In the genomic region with DNA sequence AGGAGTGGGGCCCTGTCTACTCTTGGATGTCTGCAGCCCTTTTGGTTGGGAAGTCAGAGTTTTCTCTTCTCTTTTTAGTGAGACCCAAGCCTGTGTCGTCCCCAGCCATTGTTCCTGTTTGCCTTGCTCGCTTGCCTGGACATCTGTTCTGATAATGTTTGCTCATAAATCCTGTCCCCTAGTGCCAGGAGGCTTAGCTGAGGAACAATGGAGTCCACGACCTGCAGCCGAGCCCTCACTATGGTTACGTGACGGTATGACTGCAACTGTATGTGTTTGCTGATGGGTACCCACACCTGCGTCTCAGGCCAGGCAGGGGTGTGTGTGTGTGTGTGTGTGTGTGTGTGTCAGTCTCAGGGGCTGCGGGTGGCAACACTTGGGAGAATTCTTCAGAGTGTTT, we compare ENCODE assay signal across 12 mouse cellular contexts. TPM values are rescaled to one million over a fixed set of nuclear protein-coding genes. Genes with fewer than 3 reads are reported as not detected.
DNase-seq lines count a peak whose midpoint lies in the region; ATAC-seq and TF ChIP-seq lines count a peak whose summit lies in the region.
"Had no signal": no experiment of that assay in that cellular context is flagged by ENCODE, and none has a peak within 500 bp of the region (broad histone marks: within the 10 kb centered on the region; RNA-seq: fewer than 3 reads in every experiment).

No protein-coding gene starts in this region.

- no peak overlapping the region for H3K4me2 ChIP-seq in forebrain, embryonic 12.5 days
- no peak overlapping the region for H3K4me2 ChIP-seq in forebrain, postnatal 0 days (ENCODE audit: low read depth)
- H3K4me2 ChIP-seq in hindbrain, embryonic 15.5 days, result no peak overlapping the region

- WGBS in forebrain, embryonic 12.5 days, result 34% methylated on average over 8 of the region's 8 CpGs
- 27% methylated on average over 8 of the region's 8 CpGs for WGBS in forebrain, postnatal 0 days
- WGBS in hindbrain, embryonic 15.5 days, result 18% methylated on average over 8 of the region's 8 CpGs
- 73% methylated on average over 8 of the region's 8 CpGs for WGBS in thymus, adult 2 months

- peaks cover 2% of the 10 kb centered on the region; the same call in 1 of the 2 replicates for H3K36me3 ChIP-seq in forebrain, embryonic 12.5 days (replicated peaks)
- no peaks in the 10 kb centered on the region for H3K36me3 ChIP-seq in forebrain, postnatal 0 days (ENCODE audit: insufficient read depth)
- H3K36me3 ChIP-seq in hindbrain, embryonic 15.5 days, result no peaks in the 10 kb centered on the region
- no peaks in the 10 kb centered on the region for H3K36me3 ChIP-seq in thymus, adult 2 months (ENCODE audit: control insufficient read depth, insufficient read depth, low read length)

- no peak overlapping the region for H3K4me3 ChIP-seq in forebrain, embryonic 12.5 days (replicated peaks)
- no peak overlapping the region for H3K4me3 ChIP-seq in forebrain, postnatal 0 days (ENCODE audit: low read depth, low read length)
- H3K4me3 ChIP-seq in hindbrain, embryonic 15.5 days, result no peak overlapping the region
- H3K4me3 ChIP-seq in thymus, adult 2 months (ENCODE audit: control insufficient read depth, insufficient read depth, low read length), result no peak overlapping the region

- TF ChIP-seq CTCF in forebrain, postnatal 0 days (IDR thresholded peaks at IDR 0.05; ENCODE audit: low read depth), result no peak
- TF ChIP-seq CTCF in thymus, adult 2 months (IDR thresholded peaks at IDR 0.05; ENCODE audit: borderline replicate concordance, control insufficient read depth, extremely low read depth, insufficient read depth, low read length, poor library complexity), result no peak

- H3K4me1 ChIP-seq in forebrain, embryonic 12.5 days, result peaks cover 70% of the 10 kb centered on the region
- peaks cover 30% of the 10 kb centered on the region for H3K4me1 ChIP-seq in forebrain, postnatal 0 days (ENCODE audit: insufficient read depth)
- H3K4me1 ChIP-seq in hindbrain, embryonic 15.5 days (replicated peaks), result peaks cover 58% of the 10 kb centered on the region
- H3K4me1 ChIP-seq in thymus, adult 2 months (replicated peaks; ENCODE audit: control insufficient read depth, insufficient read depth, low read length), result peaks cover 60% of the 10 kb centered on the region

- no peak overlapping the region for H3K9ac ChIP-seq in forebrain, embryonic 12.5 days
- no peak overlapping the region for H3K9ac ChIP-seq in forebrain, postnatal 0 days
- no peak overlapping the region for H3K9ac ChIP-seq in hindbrain, embryonic 15.5 days

- TF ChIP-seq POLR2A in thymus, adult 2 months (IDR thresholded peaks at IDR 0.05; ENCODE audit: control insufficient read depth, extremely low read depth, insufficient read depth, low read length, poor library complexity), result no peak

- H3K27ac ChIP-seq in forebrain, embryonic 12.5 days, result peak overlapping the region; percentile 66
- H3K27ac ChIP-seq in forebrain, postnatal 0 days (ENCODE audit: low read depth, low read length), result no peak overlapping the region
- peak overlapping the region; percentile 62 for H3K27ac ChIP-seq in hindbrain, embryonic 15.5 days (replicated peaks)
- no peak overlapping the region for H3K27ac ChIP-seq in thymus, adult 2 months (ENCODE audit: control insufficient read depth, insufficient read depth, low read length)

- DNase-seq in forebrain, postnatal 0 days, result no peak
- peak; percentile 62 for DNase-seq in embryo, embryonic 11 days
- peak; percentile 66 for DNase-seq in neural tube, embryonic 10.5 days (ENCODE audit: extremely low spot score, low spot score)
- no peak for DNase-seq in thymus, adult 2 months
- no peak for DNase-seq in cerebellum, postnatal 4 days (ENCODE audit: low spot score in 2 of 2)
- DNase-seq: cerebellum, postnatal 25 days; kidney, postnatal 14 days; lung, postnatal 36 days had no signal

- H3K27me3 ChIP-seq in forebrain, embryonic 12.5 days, result no peaks in the 10 kb centered on the region
- H3K27me3 ChIP-seq in forebrain, postnatal 0 days (ENCODE audit: insufficient read depth, low read length), result no peaks in the 10 kb centered on the region
- no peaks in the 10 kb centered on the region for H3K27me3 ChIP-seq in hindbrain, embryonic 15.5 days
- no peaks in the 10 kb centered on the region for H3K27me3 ChIP-seq in thymus, adult 2 months (ENCODE audit: control insufficient read depth, insufficient read depth, low read length)
- H3K27me3 ChIP-seq: Patski had no signal

- H3K9me3 ChIP-seq in forebrain, embryonic 12.5 days, result no peaks in the 10 kb centered on the region
- H3K9me3 ChIP-seq in forebrain, postnatal 0 days (ENCODE audit: low read length), result no peaks in the 10 kb centered on the region
- no peaks in the 10 kb centered on the region for H3K9me3 ChIP-seq in hindbrain, embryonic 15.5 days

- no peak for ATAC-seq in forebrain, embryonic 12.5 days (ENCODE audit: low FRiP score)
- ATAC-seq in forebrain, postnatal 0 days, result no peak
- ATAC-seq in hindbrain, embryonic 15.5 days (ENCODE audit: low FRiP score, low read depth), result no peak
- no peak for ATAC-seq in erythroid progenitor cell, adult 5-6 weeks (replicated peaks; ENCODE audit: low FRiP score, poor library complexity, severe bottlenecking)
- ATAC-seq: Patski had no signal

RNA-seq across cellular contexts. Expression of a gene that starts 44.5 kb away (rescaled TPM):
- 41.1 and 42.5 TPM in 2 replicates for polyA plus RNA-seq in forebrain, embryonic 12.5 days (2016; fragmentation: Nextera tagmentation; extraction: Ambion mirVana)
- 28.9 and 34.7 TPM in 2 replicates for total RNA-seq in forebrain, postnatal 0 days (2014; rRNA removed)
- polyA plus RNA-seq in forebrain, postnatal 0 days (2015; fragmentation: Nextera tagmentation; extraction: Ambion mirVana), result 22.0 and 34.6 TPM in 2 replicates
- polyA plus RNA-seq in hindbrain, embryonic 15.5 days (2015; fragmentation: Nextera tagmentation; extraction: Ambion mirVana), result 46.3 and 49.7 TPM in 2 replicates
- polyA plus RNA-seq in thymus, adult 2 months (2012; rRNA removed), result 13.8 and 15.5 TPM in 2 replicates
- 0.84 TPM in 1 of 2 replicates, not detected in the other for total RNA-seq in erythroid progenitor cell, adult 5-6 weeks (2015; ENCODE audit: low replicate concordance)
- total RNA-seq in erythroid progenitor cell, adult 5-6 weeks (2017; ENCODE audit: low replicate concordance), result 0.39 TPM in 1 of 2 replicates, not detected in the other

Comparison
In these comparisons a context has a peak if more than half of its experiments do, and no peak if none do; other contexts are left out.
1. H3K27ac ChIP-seq: peak in forebrain, embryonic 12.5 days (single experiment) and hindbrain, embryonic 15.5 days (single experiment); none in forebrain, postnatal 0 days (single experiment) and thymus, adult 2 months (single experiment).
2. DNase-seq: peak in embryo, embryonic 11 days (single experiment) and neural tube, embryonic 10.5 days (single experiment); none in forebrain, postnatal 0 days (single experiment), thymus, adult 2 months (single experiment) and cerebellum, postnatal 4 days (0 of 2).